13 mouse cellular contexts compared by ENCODE assay signal in the genomic region with DNA sequence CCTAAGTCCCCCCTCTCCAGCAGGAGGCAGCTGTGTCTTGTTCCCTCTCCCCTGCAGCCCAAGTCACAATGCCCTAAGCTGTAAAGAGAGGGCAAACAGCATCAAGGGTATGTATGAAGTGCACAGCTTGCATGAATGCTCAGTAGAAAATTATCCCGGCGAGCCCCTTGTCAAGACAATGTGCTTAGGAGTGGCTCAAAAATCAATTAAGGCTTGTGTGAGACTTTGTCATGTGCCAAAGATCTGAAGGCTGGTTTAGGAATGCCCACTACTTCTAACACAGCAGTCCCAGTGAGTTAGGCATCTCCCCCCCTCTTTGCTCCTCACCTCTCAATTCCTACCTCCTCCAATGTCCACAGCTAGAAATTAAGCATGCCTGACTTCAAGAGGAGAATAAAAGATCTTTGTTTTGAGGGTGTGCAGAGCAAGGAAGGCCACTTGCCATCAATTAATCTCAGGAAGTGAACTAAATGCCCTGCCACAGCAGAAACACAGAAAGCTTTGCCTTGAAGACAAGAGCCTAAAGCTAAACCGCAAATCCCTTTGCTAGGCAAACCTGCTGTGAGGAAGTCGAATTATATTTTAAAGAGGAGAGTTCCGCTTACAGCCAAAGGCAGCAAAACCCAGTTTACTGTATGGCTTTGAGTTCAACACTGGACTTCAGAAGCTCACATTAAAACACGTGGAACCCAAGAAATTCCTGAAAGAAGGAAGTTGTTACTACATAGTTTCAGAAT.
DNase-seq lines count a peak whose midpoint lies in the region; ATAC-seq and TF ChIP-seq lines count a peak whose summit lies in the region.
"Had no signal": no experiment of that assay in that cellular context is flagged by ENCODE, and none has a peak within 500 bp of the region (broad histone marks: within the 10 kb centered on the region; RNA-seq: fewer than 3 reads in every experiment).

No protein-coding gene starts in this region.

- no peaks in the 10 kb centered on the region for H3K9me3 ChIP-seq in neural tube, embryonic 15.5 days (replicated peaks)
- no peaks in the 10 kb centered on the region for H3K9me3 ChIP-seq in forebrain, postnatal 0 days (ENCODE audit: low read length)
- no peaks in the 10 kb centered on the region for H3K9me3 ChIP-seq in limb, embryonic 14.5 days (ENCODE audit: control insufficient read depth, low read length)
- H3K9me3 ChIP-seq: heart, embryonic 13.5 days had no signal

- no peaks in the 10 kb centered on the region for H3K27me3 ChIP-seq in neural tube, embryonic 15.5 days (replicated peaks)
- no peaks in the 10 kb centered on the region for H3K27me3 ChIP-seq in forebrain, postnatal 0 days (ENCODE audit: insufficient read depth, low read length)
- H3K27me3 ChIP-seq in limb, embryonic 14.5 days (ENCODE audit: control insufficient read depth, insufficient read depth, low read length) = no peaks in the 10 kb centered on the region
- H3K27me3 ChIP-seq: CH12.LX; heart, embryonic 13.5 days had no signal

- no peaks in the 10 kb centered on the region for H3K36me3 ChIP-seq in neural tube, embryonic 15.5 days
- H3K36me3 ChIP-seq in forebrain, postnatal 0 days (ENCODE audit: insufficient read depth) = no peaks in the 10 kb centered on the region
- H3K36me3 ChIP-seq in limb, embryonic 14.5 days (ENCODE audit: control insufficient read depth, insufficient read depth, low read length) = no peaks in the 10 kb centered on the region
- H3K36me3 ChIP-seq: heart, embryonic 13.5 days had no signal

- no peak overlapping the region for H3K4me3 ChIP-seq in neural tube, embryonic 15.5 days (replicated peaks)
- H3K4me3 ChIP-seq in forebrain, postnatal 0 days (ENCODE audit: low read depth, low read length) = no peak overlapping the region
- no peak overlapping the region for H3K4me3 ChIP-seq in limb, embryonic 14.5 days (replicated peaks; ENCODE audit: low read length)
- H3K4me3 ChIP-seq: heart, embryonic 13.5 days had no signal

- TF ChIP-seq POLR2A in limb, embryonic 14.5 days (IDR thresholded peaks at IDR 0.05; ENCODE audit: borderline replicate concordance, extremely low read depth, insufficient read depth, insufficient read length) = no peak

- ATAC-seq in neural tube, embryonic 15.5 days (ENCODE audit: low FRiP score) = no peak
- peak; percentile 38; the same call in 1 of the 2 replicates for ATAC-seq in forebrain, postnatal 0 days
- ATAC-seq in limb, embryonic 14.5 days (ENCODE audit: low FRiP score, low read depth) = no peak

- DNase-seq in neural tube, embryonic 10.5 days (ENCODE audit: extremely low spot score, low spot score) = peak; percentile 32
- DNase-seq in forebrain, postnatal 0 days = no peak
- no peak for DNase-seq in limb, embryonic 14.5 days (ENCODE audit: low spot score)
- peak; percentile 73 for DNase-seq in retina, postnatal 1 day
- no peak for DNase-seq in frontal cortex, postnatal 10 days (ENCODE audit: low spot score in 2 of 2)
- no peak for DNase-seq in urinary bladder, adult 18-20 months (ENCODE audit: low spot score in 2 of 2)
- no peak for DNase-seq in gastrocnemius, adult 8-10 months (ENCODE audit: low spot score in 2 of 2)
- DNase-seq: cerebellum, postnatal 10 days; lung, postnatal 4 days; thymus, adult 2 months had no signal

- H3K9ac ChIP-seq in neural tube, embryonic 15.5 days (replicated peaks) = no peak overlapping the region
- no peak overlapping the region for H3K9ac ChIP-seq in forebrain, postnatal 0 days
- H3K9ac ChIP-seq in limb, embryonic 14.5 days (ENCODE audit: low read depth, low read length, severe bottlenecking) = no peak overlapping the region
- H3K9ac ChIP-seq: heart, embryonic 13.5 days had no signal

- no peak for TF ChIP-seq CTCF in forebrain, postnatal 0 days (IDR thresholded peaks at IDR 0.05; ENCODE audit: low read depth)

- WGBS in neural tube, embryonic 15.5 days = 26% methylated on average over 6 of the region's 6 CpGs
- WGBS in forebrain, postnatal 0 days = 18% methylated on average over 6 of the region's 6 CpGs
- 29% methylated on average over 6 of the region's 6 CpGs for WGBS in limb, embryonic 14.5 days

- no peak overlapping the region for H3K27ac ChIP-seq in neural tube, embryonic 15.5 days (replicated peaks)
- no peak overlapping the region for H3K27ac ChIP-seq in forebrain, postnatal 0 days (ENCODE audit: low read depth, low read length)
- 0 out of 2 replicates have a peak overlapping the region, but pooled peaks have one; percentile 6 for H3K27ac ChIP-seq in limb, embryonic 14.5 days (replicated peaks; ENCODE audit: low read depth, low read length)
- H3K27ac ChIP-seq: heart, embryonic 13.5 days had no signal

- no peak overlapping the region for H3K4me2 ChIP-seq in neural tube, embryonic 15.5 days
- no peak overlapping the region for H3K4me2 ChIP-seq in forebrain, postnatal 0 days (ENCODE audit: low read depth)
- no peak overlapping the region for H3K4me2 ChIP-seq in limb, embryonic 14.5 days (replicated peaks; ENCODE audit: low read depth, low read length, severe bottlenecking)
- H3K4me2 ChIP-seq: heart, embryonic 13.5 days had no signal

- H3K4me1 ChIP-seq in neural tube, embryonic 15.5 days = 0 out of 2 replicates have a peak, but pooled peaks cover 8% of the 10 kb centered on the region
- no peaks in the 10 kb centered on the region; the same call in 1 of the 2 replicates for H3K4me1 ChIP-seq in forebrain, postnatal 0 days (ENCODE audit: insufficient read depth)
- H3K4me1 ChIP-seq in limb, embryonic 14.5 days (ENCODE audit: control insufficient read depth, insufficient read depth, low read length) = peaks cover 6% of the 10 kb centered on the region; the same call in 1 of the 2 replicates

Comparison
In these comparisons a context has a peak if more than half of its experiments do, and no peak if none do; other contexts are left out.
1. DNase-seq: peak in neural tube, embryonic 10.5 days (single experiment) and retina, postnatal 1 day (single experiment); none in forebrain, postnatal 0 days (single experiment), limb, embryonic 14.5 days (single experiment), frontal cortex, postnatal 10 days (0 of 2), urinary bladder, adult 18-20 months (0 of 2) and gastrocnemius, adult 8-10 months (0 of 2).